Mouse (Mus musculus): ENCODE data around the gene Eif1ad.
"Not testable (repeated sequence)": the region's sequence is repeated elsewhere in the genome, so short reads cannot be mapped to it uniquely, and the experiment has no call there.

Eif1ad gene

GRCm38 (mm10) chr19:5374748-5375147 lies 8.2 kb downstream of the Eif1ad start:
- in situ Hi-C loops (cut with MboI, MseI), result loop anchor here in 1 of 2 experiments (25.0 kb wide), 1 partner anchor 1812 kb away; no protein-coding TSS in a partner anchor

GRCm38 (mm10) chr19:5377446-5377845 lies 10.9 kb downstream of the Eif1ad start:
- in situ Hi-C loops (cut with MboI, MseI), result loop anchor here in 1 of 2 experiments (25.0 kb wide), 1 partner anchor 1815 kb away; no protein-coding TSS in a partner anchor

- in situ Hi-C loops (cut with MboI, MseI), result loop anchor here in 1 of 2 experiments (25.0 kb wide), 1 partner anchor 1821 kb away; no protein-coding TSS in a partner anchor
These were observed 16.8 kb downstream of the Eif1ad start for GRCm38 (mm10) chr19:5383326-5383725.

GRCm38 (mm10) chr19:5384715-5385114 lies 18.2 kb downstream of the Eif1ad start:
- in situ Hi-C loops (cut with MboI, MseI), result loop anchor here in 1 of 2 experiments (25.0 kb wide), 1 partner anchor 1822 kb away; no protein-coding TSS in a partner anchor

- in situ Hi-C loops (cut with MboI, MseI), result loop anchor here in 1 of 2 experiments (25.0 kb wide), 1 partner anchor 1826 kb away; no protein-coding TSS in a partner anchor
These were observed 21.5 kb downstream of the Eif1ad start for GRCm38 (mm10) chr19:5388011-5388441.

- in situ Hi-C loops (cut with MboI, MseI), result loop anchor here in 1 of 2 experiments (25.0 kb wide), 1 partner anchor 1826 kb away; no protein-coding TSS in a partner anchor
These were observed 22.2 kb downstream of the Eif1ad start, which contains the start of gene Sart1 for GRCm38 (mm10) chr19:5388588-5389242. Sart1 (minus strand) TSS chr19:5388703.

GRCm38 (mm10) chr19:5389647-5390046 lies 23.1 kb downstream of the Eif1ad start:
- in situ Hi-C loops (cut with MboI, MseI), result loop anchor here (5.0 to 25.0 kb wide), 2 partner anchors 63 to 1827 kb away; no protein-coding TSS in a partner anchor

GRCm38 (mm10) chr19:5390416-5390815 lies 23.9 kb downstream of the Eif1ad start:
- in situ Hi-C loops (cut with MboI, MseI), result loop anchor here (5.0 to 25.0 kb wide), 2 partner anchors 62 to 1828 kb away; no protein-coding TSS in a partner anchor

- in situ Hi-C loops (cut with MboI, MseI), result loop anchor here (5.0 to 25.0 kb wide), 2 partner anchors 59 to 1831 kb away; no protein-coding TSS in a partner anchor
These were observed 26.4 kb downstream of the Eif1ad start for GRCm38 (mm10) chr19:5392892-5393291.

- in situ Hi-C loops (cut with MboI, MseI), result loop anchor here (5.0 to 25.0 kb wide), 2 partner anchors 58 to 1832 kb away; no protein-coding TSS in a partner anchor
These were observed 27.6 kb downstream of the Eif1ad start for GRCm38 (mm10) chr19:5394168-5394567.

- in situ Hi-C loops (cut with MboI, MseI), result loop anchor here in 1 of 2 experiments (25.0 kb wide), 1 partner anchor 1833 kb away; no protein-coding TSS in a partner anchor
These were observed 28.8 kb downstream of the Eif1ad start for GRCm38 (mm10) chr19:5395371-5395770.

- in situ Hi-C loops (cut with MboI, MseI), result not testable (repeated sequence)
These were observed 34.5 kb downstream of the Eif1ad start for GRCm38 (mm10) chr19:5401073-5401472.

- in situ Hi-C loops (cut with MboI, MseI), result no loop called here
These were observed 35.8 kb downstream of the Eif1ad start, which contains the start of gene Tsga10ip for GRCm38 (mm10) chr19:5402293-5402692. Tsga10ip (minus strand) TSS chr19:5402526.

GRCm38 (mm10) chr19:5405924-5406323 lies 39.4 kb downstream of the Eif1ad start:
- in situ Hi-C loops (cut with MboI, MseI), result loop anchor here in 1 of 2 experiments (5.0 kb wide), 1 partner anchor 41 kb away; the partner anchor contains the start of gene Fosl1

GRCm38 (mm10) chr19:5406531-5407126 lies 40.1 kb downstream of the Eif1ad start:
- in situ Hi-C loops (cut with MboI, MseI), result loop anchor here in 1 of 2 experiments (5.0 kb wide), 1 partner anchor 41 kb away; the partner anchor contains the start of gene Fosl1

- in situ Hi-C loops (cut with MboI, MseI), result loop anchor here in 1 of 2 experiments (5.0 kb wide), 1 partner anchor 40 kb away; the partner anchor contains the start of gene Fosl1
These were observed 40.6 kb downstream of the Eif1ad start for GRCm38 (mm10) chr19:5407133-5407532.

GRCm38 (mm10) chr19:5408057-5409001 lies 41.8 kb downstream of the Eif1ad start:
- in situ Hi-C loops (cut with MboI, MseI), result loop anchor here in 1 of 2 experiments (5.0 kb wide), 1 partner anchor 39 kb away; the partner anchor contains the start of gene Fosl1

- in situ Hi-C loops (cut with MboI, MseI), result loop anchor here in 1 of 2 experiments (5.0 kb wide), 1 partner anchor 38 kb away; the partner anchor contains the start of gene Fosl1
These were observed 42.5 kb downstream of the Eif1ad start for GRCm38 (mm10) chr19:5409068-5409467.

GRCm38 (mm10) chr19:5410641-5411040 lies 44.1 kb downstream of the Eif1ad start:
- in situ Hi-C loops (cut with MboI, MseI), result no loop called here

GRCm38 (mm10) chr19:5411961-5412360 lies 45.4 kb downstream of the Eif1ad start:
- in situ Hi-C loops (cut with MboI, MseI), result no loop called here

Data from T-helper 17 cell (primary cell).